Mouse (Mus musculus): ENCODE results near the gene Pi4ka. TPM values are rescaled to one million over a fixed set of nuclear protein-coding genes. Genes with fewer than 3 reads are reported as not detected.
A peak's percentile ranks its signal among the peaks of the same experiment; 100 is the strongest.
"Not testable (repeated sequence)": the region's sequence is repeated elsewhere in the genome, so short reads cannot be mapped to it uniquely, and the experiment has no call there.

Gene Pi4ka
- polyA plus RNA-seq, 1 experiment: 265 TPM

GRCm38 (mm10) chr16:17237634-17238033, 168.5 kb downstream of the Pi4ka start:
- Histone ChIP-seq H3K4me3 (replicated peaks; ENCODE audit: insufficient read depth, low read depth, low read length) (no peak overlapping the region), H3K27me3 (ENCODE audit: control insufficient read depth, insufficient read depth, low read length) (no peaks in the 10 kb centered on the region), H3K27ac (ENCODE audit: insufficient read depth, low read length) (no peak overlapping the region), H3K4me1 (ENCODE audit: control insufficient read depth, insufficient read depth, low read length) (peaks cover 6% of the 10 kb centered on the region)
- no peak for DNase-seq
- no peak for TF ChIP-seq CTCF (IDR thresholded peaks at IDR 0.05; ENCODE audit: borderline replicate concordance, insufficient read depth, low read depth, low read length)
- no peak for TF ChIP-seq POLR2A (IDR thresholded peaks at IDR 0.05; ENCODE audit: borderline replicate concordance, insufficient read depth, low read length)
- 85% methylated on average over 3 of the region's 3 CpGs for WGBS

- peak overlapping the region; percentile 5 for H3K4me3 ChIP-seq (replicated peaks; ENCODE audit: insufficient read depth, low read depth, low read length)
- H3K27me3 ChIP-seq (ENCODE audit: control insufficient read depth, insufficient read depth, low read length): no peaks in the 10 kb centered on the region
- no peak overlapping the region for H3K27ac ChIP-seq (ENCODE audit: insufficient read depth, low read length)
- peak; percentile 46 to 51 for DNase-seq
- 12% methylated on average over 9 of the region's 9 CpGs for WGBS
- H3K4me1 ChIP-seq (ENCODE audit: control insufficient read depth, insufficient read depth, low read length): peaks cover 6% of the 10 kb centered on the region
- no peak for TF ChIP-seq CTCF (IDR thresholded peaks at IDR 0.05; ENCODE audit: borderline replicate concordance, insufficient read depth, low read depth, low read length)
Observed at GRCm38 (mm10) chr16:17234916-17235665, 171.0 kb downstream of the Pi4ka start.

- TF ChIP-seq POLR2A (IDR thresholded peaks at IDR 0.05; ENCODE audit: borderline replicate concordance, insufficient read depth, low read length): no peak
- TF ChIP-seq CTCF (IDR thresholded peaks at IDR 0.05; ENCODE audit: borderline replicate concordance, insufficient read depth, low read depth, low read length): no peak
- 2% methylated on average over 12 of the region's 12 CpGs for WGBS
- no peaks in the 10 kb centered on the region for H3K27me3 ChIP-seq (ENCODE audit: control insufficient read depth, insufficient read depth, low read length)
- peak; percentile 38 to 46 for DNase-seq
- peak overlapping the region; percentile 76 for H3K4me3 ChIP-seq (replicated peaks; ENCODE audit: insufficient read depth, low read depth, low read length)
- H3K27ac ChIP-seq (ENCODE audit: insufficient read depth, low read length): no peak overlapping the region
- peaks cover 6% of the 10 kb centered on the region for H3K4me1 ChIP-seq (ENCODE audit: control insufficient read depth, insufficient read depth, low read length)
Observed at GRCm38 (mm10) chr16:17234499-17234895, 171.6 kb downstream of the Pi4ka start.

- Histone ChIP-seq H3K4me1 (ENCODE audit: control insufficient read depth, insufficient read depth, low read length) (peaks cover 4% of the 10 kb centered on the region), H3K27ac (ENCODE audit: insufficient read depth, low read length) (peak overlapping the region; percentile 67), H3K4me3 (replicated peaks; ENCODE audit: insufficient read depth, low read depth, low read length) (peak overlapping the region; percentile 76), H3K27me3 (ENCODE audit: control insufficient read depth, insufficient read depth, low read length) (no peaks in the 10 kb centered on the region)
- WGBS: under 1% methylated on average over 62 of the region's 62 CpGs
- DNase-seq: peak; percentile 31 to 52
- no peak for TF ChIP-seq CTCF (IDR thresholded peaks at IDR 0.05; ENCODE audit: borderline replicate concordance, insufficient read depth, low read depth, low read length)
- TF ChIP-seq POLR2A (IDR thresholded peaks at IDR 0.05; ENCODE audit: borderline replicate concordance, insufficient read depth, low read length): no peak
Observed at GRCm38 (mm10) chr16:17233702-17234498, 172.2 kb downstream of the Pi4ka start.

- H3K27ac ChIP-seq (ENCODE audit: insufficient read depth, low read length): peak within 1 kb of the TSS; percentile 67
- peak within 1 kb of the TSS; percentile 76 for H3K4me3 ChIP-seq (replicated peaks; ENCODE audit: insufficient read depth, low read depth, low read length)
- H3K27me3 ChIP-seq (ENCODE audit: control insufficient read depth, insufficient read depth, low read length): no peaks in the 10 kb centered on the region
- peaks cover 4% of the 10 kb centered on the region for H3K4me1 ChIP-seq (ENCODE audit: control insufficient read depth, insufficient read depth, low read length)
- TF ChIP-seq CTCF (IDR thresholded peaks at IDR 0.05; ENCODE audit: borderline replicate concordance, insufficient read depth, low read depth, low read length) (no peak), POLR2A (IDR thresholded peaks at IDR 0.05; ENCODE audit: borderline replicate concordance, insufficient read depth, low read length) (peak; percentile 72)
- peak; percentile 91 to 94 for DNase-seq
- 3% methylated on average over 59 of the region's 59 CpGs for WGBS
Observed at GRCm38 (mm10) chr16:17232794-17233701, 173.1 kb downstream of the Pi4ka start, which contains the start of gene Hic2. Gene Hic2 (plus strand): TSS chr16:17233572.

GRCm38 (mm10) chr16:17231523-17231922, 174.6 kb downstream of the Pi4ka start:
- H3K4me3 ChIP-seq (replicated peaks; ENCODE audit: insufficient read depth, low read depth, low read length); DNase-seq: not testable (repeated sequence)
- WGBS: 96% methylated on average over 2 of the region's 2 CpGs

More at GRCm38 (mm10) chr16:17231523-17231922, 174.6 kb downstream of the Pi4ka start:
- not testable (repeated sequence) for H3K27ac ChIP-seq (ENCODE audit: insufficient read depth, low read length); H3K27me3 ChIP-seq (ENCODE audit: control insufficient read depth, insufficient read depth, low read length); H3K4me1 ChIP-seq (ENCODE audit: control insufficient read depth, insufficient read depth, low read length)

Other genes starting within 250 kb of the Pi4ka start
- 128 and 133 TPM in 2 replicates for gene Ube2l3, start 203.7 kb downstream of the Pi4ka start, polyA plus RNA-seq (2012; rRNA removed)
- 0.55 and 0.57 TPM in 2 replicates for gene Rimbp3, start 197.7 kb downstream of the Pi4ka start, polyA plus RNA-seq (2012; rRNA removed)
- 4.1 TPM in 2 replicates for gene Hic2, start 172.7 kb downstream of the Pi4ka start, polyA plus RNA-seq (2012; rRNA removed)
- 59.3 and 66.9 TPM in 2 replicates for gene Tmem191c, start 130.2 kb downstream of the Pi4ka start, polyA plus RNA-seq (2012; rRNA removed)
- gene Serpind1, start 74.9 kb downstream of the Pi4ka start, polyA plus RNA-seq (2012; rRNA removed): 6.0 and 6.5 TPM in 2 replicates
- 9.4 and 10.1 TPM in 2 replicates for gene Snap29, start 328 bp downstream of the Pi4ka start, polyA plus RNA-seq (2012; rRNA removed)
- 37.9 and 41.0 TPM in 2 replicates for gene Crkl, start 45.7 kb upstream of the Pi4ka start, polyA plus RNA-seq (2012; rRNA removed)
- 472 and 503 TPM in 2 replicates for gene Aifm3, start 83.3 kb upstream of the Pi4ka start, polyA plus RNA-seq (2012; rRNA removed)
- gene Lztr1, start 102.4 kb upstream of the Pi4ka start, polyA plus RNA-seq (2012; rRNA removed): 240 and 242 TPM in 2 replicates
- gene Thap7, start 124.8 kb upstream of the Pi4ka start, polyA plus RNA-seq (2012; rRNA removed): 74.3 TPM in 2 replicates
- gene Lrrc74b, start 154.9 kb upstream of the Pi4ka start, polyA plus RNA-seq (2012; rRNA removed): 0.36 and 0.89 TPM in 2 replicates
- 4.8 and 6.5 TPM in 2 replicates for gene P2rx6, start 155.6 kb upstream of the Pi4ka start, polyA plus RNA-seq (2012; rRNA removed)
- 40.8 and 46.2 TPM in 2 replicates for gene Slc7a4, start 176.9 kb upstream of the Pi4ka start, polyA plus RNA-seq (2012; rRNA removed)
- 113 and 125 TPM in 2 replicates for gene Smpd4, start 213.0 kb upstream of the Pi4ka start, polyA plus RNA-seq (2012; rRNA removed)
- 112 and 123 TPM in 2 replicates for gene Ccdc74a, start 240.2 kb upstream of the Pi4ka start, polyA plus RNA-seq (2012; rRNA removed)

All from cerebellum, adult 2 months (tissue).